Mouse (Mus musculus) erythroblast, embryonic 14.5 days (primary cell): ENCODE data around the gene C1galt1.

Experiments used
- GATA1 ChIP-seq: IDR thresholded peaks from 2 replicates; pipeline ENCODE4 v1.6.1; 2012; ENCODE audit warnings: low read length, inconsistent platforms, mixed read lengths
- TAL1 ChIP-seq: IDR thresholded peaks from 3 replicates; pipeline ENCODE4 v1.6.1; 2012; ENCODE audit warnings: low read length, inconsistent platforms, mixed read lengths

- TF ChIP-seq GATA1 = no peak
- no peak for TF ChIP-seq TAL1
Observed at GRCm38 (mm10) chr6:7832564-7833175, 12.0 kb upstream of the C1galt1 start.
